Mouse (Mus musculus) layer of hippocampus, adult 18-20 months (tissue): ENCODE results near the gene Tm9sf4. TPM values are rescaled to one million over a fixed set of nuclear protein-coding genes. Genes with fewer than 3 reads are reported as not detected.

Source experiments
- DNase-seq, 2 experiments: peaks; one replicate each; pipeline ENCODE4 v3.0.0; 2022; ENCODE audit warnings: low spot score in 2 of 2
- total RNA-seq, 2 experiments: library from RNA; stranded (reverse); gene quantifications; 2 replicates each; pipeline ENCODE4 v1.2.3; 2021

Gene Tm9sf4
- total RNA-seq, 2 experiments from 2014 or later = 83.4 to 93.9 TPM

DNA sequence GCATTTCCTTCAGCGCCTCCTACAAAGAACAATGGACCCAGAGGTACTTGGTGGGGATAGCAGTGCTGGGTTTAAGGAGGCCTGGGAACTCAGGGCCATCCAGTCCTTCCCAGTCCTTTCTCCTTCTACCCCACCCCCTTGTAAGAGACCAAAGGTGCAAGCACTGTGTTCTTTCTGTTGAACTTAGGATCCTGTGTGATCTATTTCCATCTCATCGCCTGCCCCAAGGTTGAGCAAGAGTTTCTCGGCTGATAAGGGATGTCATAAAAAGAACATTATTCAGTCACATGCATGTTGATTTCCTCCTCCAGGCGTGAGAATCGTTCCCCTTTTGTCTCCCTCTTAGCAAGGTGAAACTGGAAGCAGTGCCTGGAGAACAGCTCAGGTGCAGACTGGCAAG, 88.6 kb downstream of the Tm9sf4 start:
- no peak for DNase-seq

DNA sequence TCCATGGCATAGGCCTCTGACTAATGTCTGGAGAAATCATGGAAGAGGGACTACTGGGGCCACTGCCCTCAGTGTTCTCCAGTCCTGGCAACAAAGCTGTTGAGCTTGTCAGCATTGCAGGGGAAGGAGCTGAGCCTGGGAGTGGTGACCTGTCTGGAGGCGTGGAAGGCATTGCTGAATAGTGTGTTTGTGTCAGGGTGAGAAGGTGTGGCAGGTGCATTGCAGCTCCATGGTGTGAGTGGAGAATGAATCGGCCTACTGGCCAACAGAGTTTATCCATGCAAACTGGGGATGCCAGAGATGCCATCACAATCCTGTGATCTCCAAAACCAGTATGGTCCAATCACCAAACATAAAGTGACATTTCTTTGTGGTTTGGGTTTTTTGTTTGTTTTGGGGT, 95.5 kb downstream of the Tm9sf4 start:
- no peak for DNase-seq

DNA sequence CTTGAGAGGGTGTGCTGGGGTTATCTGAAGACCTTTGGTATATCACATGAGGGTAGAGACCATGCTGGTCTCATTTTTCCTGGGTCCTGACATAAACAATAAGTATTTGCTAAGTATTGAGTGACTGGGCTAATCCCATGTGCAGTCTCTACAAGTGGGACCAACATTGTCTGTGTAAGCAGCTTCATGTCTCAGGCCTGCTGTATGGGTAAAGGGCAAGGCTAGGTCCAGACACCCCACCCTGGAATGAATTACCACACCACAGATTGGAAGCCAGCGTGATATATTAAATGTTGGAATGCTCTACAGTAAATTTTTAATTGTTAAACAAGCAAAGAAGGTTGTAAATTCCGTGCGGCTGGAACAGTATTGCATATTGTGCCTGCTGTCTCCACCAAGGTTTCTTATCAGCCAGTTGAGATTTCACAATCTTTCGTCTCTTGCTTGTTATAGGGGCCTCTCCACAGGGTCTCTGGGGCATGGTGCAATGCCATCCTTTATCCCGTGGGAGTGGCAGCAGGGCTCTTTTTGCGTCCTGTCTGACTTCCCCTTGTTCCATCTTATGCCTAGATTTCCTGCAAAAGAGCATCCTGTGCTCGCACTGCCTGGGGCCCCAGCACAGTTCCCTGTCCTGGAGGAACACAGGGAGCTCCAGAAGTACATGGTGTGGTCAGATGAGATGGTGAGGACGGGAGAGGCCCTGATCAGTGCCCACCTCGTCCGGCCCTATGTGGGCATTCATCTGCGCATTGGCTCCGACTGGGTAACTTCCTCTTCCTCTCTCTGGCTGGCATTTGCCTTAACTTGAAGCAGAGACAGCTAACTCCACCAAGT, 98.1 kb downstream of the Tm9sf4 start:
- DNase-seq = no peak

Other genes starting within 250 kb of the Tm9sf4 start
- not detected for gene Mylk2, start 250.0 kb upstream of the Tm9sf4 start, total RNA-seq
- under 1 TPM; 0.58 to 0.89 TPM for gene Foxs1, start 228.1 kb upstream of the Tm9sf4 start, total RNA-seq
- 10 to 100 TPM in 1 of 2 experiments, 1 to 10 TPM in 1; 10.0 to 10.8 TPM for gene Dusp15, start 209.6 kb upstream of the Tm9sf4 start, total RNA-seq
- gene Ttll9, start 198.8 kb upstream of the Tm9sf4 start, total RNA-seq = 1 to 10 TPM in 1 of 2 experiments, under 1 TPM in 1; 0.94 to 1.3 TPM
- gene Pdrg1, start 145.9 kb upstream of the Tm9sf4 start, total RNA-seq = 10 to 100 TPM; 40.5 to 42.9 TPM
- gene Xkr7, start 129.5 kb upstream of the Tm9sf4 start, total RNA-seq = 1 to 10 TPM; 1.4 to 2.5 TPM
- gene Ccm2l, start 95.3 kb upstream of the Tm9sf4 start, total RNA-seq = 1 to 10 TPM; 2.2 to 3.1 TPM
- 1 to 10 TPM; 1.5 to 2.0 TPM for gene Hck, start 52.8 kb upstream of the Tm9sf4 start, total RNA-seq
- gene Tspyl3, start 64.1 kb downstream of the Tm9sf4 start, total RNA-seq = 10 to 100 TPM; 20.7 to 21.7 TPM
- 1 to 10 TPM; 5.9 TPM for gene Plagl2, start 80.1 kb downstream of the Tm9sf4 start, total RNA-seq
- 10 to 100 TPM; 15.4 to 15.8 TPM for gene Pofut1, start 80.2 kb downstream of the Tm9sf4 start, total RNA-seq
- gene Kif3b, start 130.1 kb downstream of the Tm9sf4 start, total RNA-seq = 10 to 100 TPM; 54.2 to 54.8 TPM
- gene Asxl1, start 184.5 kb downstream of the Tm9sf4 start, total RNA-seq = 10 to 100 TPM; 30.3 to 31.7 TPM